Mouse (Mus musculus) thymus, adult 18-20 months (tissue): ENCODE data around the gene Dtnb.

Experiments
- DNase-seq, 2 experiments: peaks; one replicate each; pipeline ENCODE4 v3.0.0; 2022; ENCODE audit warnings: mixed read lengths in 2 of 2

The Dtnb gene

DNA sequence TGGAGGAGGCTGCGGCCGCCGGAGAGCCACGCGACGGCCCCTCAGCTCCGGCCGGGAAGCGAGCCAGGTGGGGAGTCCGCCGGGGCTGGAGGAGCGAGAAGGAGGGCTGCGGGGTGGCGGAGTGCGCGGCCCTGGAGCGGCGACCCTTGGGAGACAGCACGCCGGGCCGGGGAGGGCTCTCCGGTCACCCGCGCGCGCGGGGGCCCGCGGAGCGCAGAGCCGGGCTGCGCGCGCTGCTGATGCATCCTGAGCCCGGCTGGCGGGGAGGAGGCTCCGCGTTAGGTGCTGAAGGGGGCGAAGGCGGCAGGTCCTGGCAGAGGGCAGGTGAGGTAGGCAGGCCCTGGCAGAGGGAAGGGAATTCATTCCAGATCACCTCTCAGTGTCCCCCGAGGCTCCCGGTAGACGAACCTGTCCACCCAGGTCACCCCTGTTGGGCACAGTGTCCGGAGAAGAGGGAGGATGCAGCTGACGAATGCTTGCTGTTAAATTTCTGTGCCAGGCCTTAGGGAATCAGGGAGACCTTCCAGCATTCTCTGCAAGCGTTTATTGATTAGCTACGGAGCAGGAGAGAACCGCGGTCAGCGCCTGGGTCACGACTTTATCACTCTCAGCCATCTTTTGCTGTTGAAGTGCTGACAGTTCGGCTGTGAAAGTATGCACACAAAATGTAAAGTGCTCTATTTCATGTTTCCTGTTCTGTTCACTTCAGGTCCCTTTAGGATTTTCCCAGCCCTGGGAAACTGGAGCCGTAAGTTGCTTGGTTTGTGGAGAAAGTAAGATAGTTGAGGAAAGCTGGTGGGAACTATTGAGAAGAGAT is 608 bp downstream of the Dtnb start:
- DNase-seq = peak; percentile 50

DNA sequence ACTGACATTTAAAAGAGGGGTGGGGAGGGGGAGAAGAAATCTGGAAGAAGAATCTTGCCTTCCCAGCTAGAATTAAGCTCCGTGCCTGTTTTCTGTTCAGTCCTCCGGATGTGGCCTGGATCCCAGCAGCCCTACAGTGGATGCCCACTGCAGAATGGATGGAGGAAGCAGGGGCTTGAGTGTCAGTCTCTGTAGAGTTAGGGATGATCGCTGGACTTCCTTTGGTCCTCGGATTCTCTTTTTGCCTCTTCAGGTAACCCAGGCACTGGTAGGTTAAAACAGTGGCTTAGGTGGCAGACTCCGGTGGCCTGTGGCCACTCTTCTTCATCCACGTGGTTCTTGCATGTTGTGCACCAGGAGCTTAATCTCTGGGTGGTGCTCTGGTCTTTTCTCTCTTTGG is 1.2 kb downstream of the Dtnb start:
- DNase-seq = no peak

DNA sequence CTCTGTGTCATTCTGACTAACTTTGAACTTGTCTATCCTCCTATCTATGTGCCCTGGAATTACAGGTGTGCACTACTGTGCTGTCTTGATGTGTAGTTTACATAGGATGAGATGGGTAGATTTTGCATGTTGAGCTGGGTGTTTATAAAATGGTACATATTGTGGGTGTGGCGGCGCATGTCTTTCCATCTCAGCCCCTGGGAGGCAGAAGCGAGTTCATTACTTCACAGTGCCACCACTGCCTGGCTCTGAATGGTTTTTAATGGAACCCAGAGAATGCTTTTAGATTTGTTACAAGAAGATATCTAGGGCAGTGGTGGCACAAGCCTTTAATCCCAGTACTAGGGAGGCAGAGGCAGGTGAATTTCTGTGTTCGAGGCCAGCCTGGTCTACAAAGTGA is 2.5 kb downstream of the Dtnb start:
- DNase-seq = no peak

DNA sequence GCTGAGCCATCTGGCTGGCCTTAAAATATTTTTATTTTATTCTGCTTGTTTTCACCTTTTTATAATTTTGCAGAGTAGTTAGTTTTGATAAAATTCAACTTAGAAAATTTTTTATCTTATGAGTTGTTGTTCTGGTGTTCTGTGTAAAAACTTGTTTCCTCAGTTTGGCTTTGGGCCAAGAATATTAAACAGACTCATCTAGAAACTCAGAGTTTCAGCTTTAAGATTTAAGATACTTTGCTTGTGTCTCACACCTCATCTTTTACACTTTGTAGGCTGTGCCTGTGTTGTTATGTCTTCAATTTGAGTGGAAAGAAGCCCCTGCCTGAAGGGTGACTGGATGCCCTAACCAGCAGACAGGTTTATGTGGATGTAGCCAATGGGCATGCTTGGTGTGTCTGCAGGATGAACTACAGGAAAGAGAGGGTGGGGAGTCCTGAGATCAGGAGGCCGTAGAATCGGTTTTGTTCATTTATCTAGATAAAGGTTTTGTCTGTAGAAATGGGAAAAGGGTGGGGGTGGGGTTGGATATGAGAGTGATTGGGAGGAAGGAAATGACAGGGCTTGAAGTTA is 7.9 kb downstream of the Dtnb start:
- no peak for DNase-seq

DNA sequence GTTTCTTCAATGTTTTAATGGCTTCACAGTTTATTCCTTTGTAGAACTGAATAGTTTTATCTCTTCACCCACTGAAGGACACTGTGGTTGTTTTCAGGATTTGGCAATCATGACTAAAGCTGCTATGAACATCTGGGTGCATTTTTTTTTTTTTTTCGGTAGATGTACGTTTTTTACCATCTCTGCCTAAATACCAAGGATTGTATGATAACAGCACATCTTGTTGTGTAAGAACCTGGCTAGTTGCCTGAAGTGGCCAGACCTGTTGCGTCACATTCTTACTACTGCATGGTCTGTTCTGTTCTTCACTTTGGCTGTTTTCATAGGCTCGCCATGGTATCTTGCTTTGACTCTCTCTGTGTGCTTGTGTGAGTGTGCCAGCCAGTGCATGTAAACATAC is 10.4 kb downstream of the Dtnb start:
- DNase-seq = no peak

DNA sequence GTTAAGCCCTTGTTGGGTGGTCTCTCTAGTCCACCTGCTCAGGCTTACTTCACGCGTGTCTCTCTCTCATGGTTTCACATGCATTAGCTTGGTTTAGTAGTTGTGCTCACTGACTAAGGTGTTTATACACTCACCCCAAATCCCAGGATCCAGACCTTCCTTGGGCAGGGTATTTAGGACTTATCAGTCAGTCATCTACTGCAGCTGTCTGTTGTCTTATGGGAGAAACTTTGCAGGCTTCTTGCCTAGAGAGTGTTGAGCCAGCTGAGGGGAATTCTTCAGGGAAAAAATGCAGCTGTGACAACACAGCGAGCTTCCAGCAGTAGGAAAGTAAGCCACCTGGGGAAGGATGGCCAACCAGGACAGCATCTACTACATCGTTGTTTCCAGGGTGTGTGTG is 13.3 kb downstream of the Dtnb start:
- no peak for DNase-seq

DNA sequence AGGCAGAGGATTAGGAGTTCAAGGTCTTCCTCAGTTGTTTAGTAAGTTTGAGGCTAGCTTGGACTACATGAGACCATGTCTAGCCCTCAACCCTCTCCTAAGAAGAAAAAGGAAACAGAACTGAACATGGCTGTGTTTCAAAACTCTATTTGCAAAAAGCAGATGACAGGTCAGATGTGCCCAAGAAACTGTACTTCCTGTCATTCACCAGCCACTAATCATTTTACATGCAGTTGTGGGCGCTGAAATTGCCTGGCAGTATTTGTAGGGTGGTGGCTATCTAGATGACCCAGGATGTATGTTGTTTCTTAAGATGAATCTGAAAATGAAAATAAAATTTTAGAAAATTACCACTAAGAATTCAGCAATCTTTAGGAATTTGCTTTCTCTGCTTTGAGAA is 14.8 kb downstream of the Dtnb start:
- no peak for DNase-seq

DNA sequence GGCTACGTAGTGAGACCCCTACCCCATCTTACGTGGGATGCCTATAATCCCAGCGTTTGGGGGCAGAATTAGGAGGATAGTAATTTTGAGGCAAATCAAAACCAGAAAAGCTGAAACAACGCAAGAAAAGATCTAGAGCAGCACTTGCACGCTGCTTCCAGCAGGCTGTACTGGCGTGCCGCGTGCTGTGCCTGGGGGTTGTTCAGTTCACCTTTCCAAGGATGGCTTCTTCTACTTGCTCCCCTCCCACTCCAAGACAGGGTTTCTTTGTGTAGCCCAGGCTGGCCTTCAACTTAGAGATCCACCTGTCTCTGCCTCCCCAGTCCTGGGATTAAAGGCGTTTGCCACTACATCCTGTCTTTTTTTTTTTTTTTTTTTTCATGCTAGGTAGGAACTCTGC is 17.9 kb downstream of the Dtnb start:
- DNase-seq = no peak

DNA sequence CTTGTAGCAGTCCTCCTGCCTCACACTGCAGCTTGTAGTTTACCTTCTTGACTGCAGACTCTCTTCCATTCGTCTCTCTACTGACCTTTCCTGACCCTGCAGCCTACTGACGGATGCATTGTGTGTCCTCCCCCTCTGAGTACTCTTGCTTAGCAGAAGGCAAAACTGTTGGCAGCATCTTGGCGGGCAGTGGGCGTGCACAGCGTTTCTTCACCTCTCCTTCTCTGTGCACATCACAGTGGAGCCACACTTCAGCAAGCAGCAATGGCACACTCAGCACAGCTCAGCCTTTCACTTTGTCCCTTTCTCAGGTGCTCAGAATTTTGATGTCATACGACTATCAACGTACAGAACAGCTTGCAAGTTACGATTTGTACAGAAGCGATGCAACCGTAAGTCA is 19.4 kb downstream of the Dtnb start:
- DNase-seq = no peak

DNA sequence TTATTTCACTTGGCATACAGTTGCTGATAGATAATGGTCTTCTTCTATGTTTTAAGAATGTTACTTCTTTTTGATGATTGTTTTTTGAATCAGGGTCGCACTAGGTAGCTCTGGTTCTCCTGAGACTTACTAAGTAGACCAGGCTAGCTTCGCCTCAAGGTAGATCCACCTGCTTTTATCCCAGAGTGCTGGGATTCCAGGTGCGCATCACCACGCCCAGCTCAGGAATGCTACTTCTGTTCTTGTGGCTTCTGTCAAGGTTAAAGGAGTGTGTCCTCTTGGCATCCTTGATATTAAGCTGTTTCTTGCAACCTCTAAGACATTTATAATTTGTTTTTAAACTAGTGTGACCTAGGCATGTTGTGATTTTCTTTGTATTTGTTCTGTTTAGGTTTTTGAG is 30.6 kb downstream of the Dtnb start:
- no peak for DNase-seq

DNA sequence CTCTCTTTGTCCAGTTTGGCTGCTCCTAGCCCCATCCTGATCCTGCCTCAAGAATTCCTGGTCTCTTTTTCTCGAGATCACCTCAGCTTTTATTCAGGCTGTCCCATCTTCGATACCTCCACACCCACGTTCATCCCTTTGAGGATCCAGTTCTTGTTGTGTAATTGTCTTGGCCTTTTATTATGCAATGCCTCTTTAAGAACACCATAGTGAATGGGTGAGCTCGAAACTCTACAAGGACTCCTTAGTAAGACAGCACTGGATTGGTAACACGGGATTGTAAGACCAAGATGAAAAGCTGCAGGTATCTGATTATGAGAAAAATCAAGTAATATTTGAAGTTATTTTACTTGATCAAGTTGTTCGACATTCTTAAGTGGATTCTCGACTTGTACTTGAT is 34.0 kb downstream of the Dtnb start:
- no peak for DNase-seq

DNA sequence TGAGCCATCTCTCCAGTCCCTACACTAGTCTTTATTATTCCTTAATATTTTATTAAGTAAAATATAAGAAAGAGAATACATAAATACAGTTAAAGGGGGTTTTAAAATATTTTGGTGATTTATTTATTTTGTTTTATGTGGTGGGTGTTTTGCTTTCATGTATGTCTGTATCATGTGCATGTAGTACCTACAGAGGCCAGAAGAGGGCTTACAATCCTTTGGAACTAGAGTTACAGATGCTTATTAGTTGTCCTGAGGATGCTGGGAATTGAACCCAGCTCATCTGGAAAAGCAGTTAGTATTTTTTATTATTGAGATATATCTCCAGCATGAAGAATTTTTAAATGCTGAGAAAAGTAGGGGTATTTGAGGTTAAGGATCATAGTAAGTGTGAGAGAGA is 37.6 kb downstream of the Dtnb start:
- no peak for DNase-seq

DNA sequence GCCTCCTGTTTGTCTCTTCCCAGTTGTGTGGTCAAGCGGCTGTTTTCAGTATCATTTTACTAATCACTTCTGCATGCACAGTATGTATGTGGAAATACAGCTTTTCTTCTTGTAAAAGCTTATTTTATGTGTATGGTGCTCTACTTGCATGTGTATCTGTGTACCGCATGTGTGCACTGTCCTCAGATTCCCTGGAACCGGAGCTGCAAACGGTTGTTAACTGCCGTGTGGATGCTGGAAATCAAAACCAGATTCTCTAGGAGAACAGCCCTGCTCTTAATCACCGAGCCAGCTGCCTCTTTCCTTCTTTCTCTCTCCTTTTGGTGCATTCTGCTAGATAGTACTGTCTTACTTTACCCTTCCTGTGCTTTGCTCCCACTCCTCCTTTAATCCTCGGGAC is 39.7 kb downstream of the Dtnb start:
- DNase-seq = no peak

DNA sequence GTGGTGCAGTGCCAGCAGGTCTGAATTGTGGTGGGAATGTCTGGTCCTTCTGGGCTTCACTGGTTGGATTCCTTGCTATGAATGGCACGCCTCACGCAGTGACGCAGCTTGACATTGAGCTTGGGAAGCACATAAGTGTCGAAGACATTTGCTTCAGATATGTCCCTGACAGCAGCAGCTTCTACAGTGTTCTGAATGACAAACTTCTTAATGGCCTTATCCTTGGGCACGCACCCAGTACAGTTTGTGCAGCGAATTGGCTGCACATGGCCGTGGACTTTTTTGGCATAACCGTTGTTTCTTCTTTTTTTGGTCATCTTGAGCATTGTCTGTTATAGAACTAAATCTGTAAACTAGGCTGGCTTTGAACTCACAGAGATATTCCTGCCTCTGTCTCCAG is 42.9 kb downstream of the Dtnb start:
- no peak for DNase-seq

DNA sequence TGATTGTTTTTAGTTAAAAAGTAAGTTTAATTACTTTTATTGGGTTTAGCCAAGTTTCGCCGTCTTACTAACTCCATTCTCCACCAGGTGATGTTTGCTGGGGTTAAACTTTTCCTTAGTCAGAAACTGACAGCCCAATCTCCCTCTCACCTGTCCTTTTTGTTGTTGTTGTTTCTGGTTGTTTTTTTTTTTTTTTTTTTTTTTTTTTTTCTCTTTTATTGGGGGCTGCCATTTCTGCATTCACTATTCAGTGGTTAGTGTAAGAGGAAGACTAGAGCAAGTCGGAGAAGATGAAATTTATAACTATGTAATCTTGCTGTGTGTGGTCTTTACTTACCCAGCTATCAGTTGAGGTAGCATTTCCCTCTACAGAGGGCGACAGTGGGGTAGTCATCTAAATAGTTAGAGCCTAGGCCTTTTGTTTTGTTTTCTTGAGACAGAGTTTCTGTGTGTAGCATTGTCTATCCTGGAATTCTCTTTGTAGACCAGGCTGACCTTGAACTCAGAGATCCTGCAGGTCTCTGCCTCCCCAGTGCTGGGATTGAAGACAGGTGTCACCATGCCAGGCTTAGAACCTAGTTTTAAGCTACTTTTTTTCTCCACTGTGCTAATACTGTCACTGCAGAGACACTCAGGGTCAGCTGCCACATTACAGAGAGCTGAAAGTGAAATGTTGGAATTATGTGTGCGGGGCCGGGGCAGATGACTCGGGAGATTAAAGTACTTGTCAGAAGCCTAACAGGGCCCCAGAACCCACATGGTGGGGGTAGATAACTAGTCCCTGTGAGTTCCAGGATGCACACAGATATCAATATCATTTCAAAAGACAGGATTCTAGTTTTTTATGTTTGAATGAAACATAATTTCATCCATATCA is 46.2 kb downstream of the Dtnb start:
- no peak for DNase-seq

DNA sequence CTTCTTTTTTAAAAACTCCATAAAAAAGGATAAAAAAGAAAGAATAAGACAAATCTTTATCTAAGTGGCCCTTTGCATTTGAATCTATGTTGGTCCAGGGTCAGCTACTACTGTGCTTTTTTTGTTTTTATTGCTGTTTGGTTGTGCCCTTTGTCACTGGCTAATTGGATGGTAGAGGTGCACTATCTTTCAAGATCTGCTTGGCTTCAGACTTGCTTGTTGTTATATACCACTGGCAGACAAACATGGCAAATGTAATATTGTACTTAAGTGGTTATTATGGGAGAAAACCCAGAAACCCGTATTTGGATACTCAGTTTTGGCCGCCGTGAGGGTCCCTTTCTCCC is 46.8 kb downstream of the Dtnb start:
- DNase-seq = no peak

DNA sequence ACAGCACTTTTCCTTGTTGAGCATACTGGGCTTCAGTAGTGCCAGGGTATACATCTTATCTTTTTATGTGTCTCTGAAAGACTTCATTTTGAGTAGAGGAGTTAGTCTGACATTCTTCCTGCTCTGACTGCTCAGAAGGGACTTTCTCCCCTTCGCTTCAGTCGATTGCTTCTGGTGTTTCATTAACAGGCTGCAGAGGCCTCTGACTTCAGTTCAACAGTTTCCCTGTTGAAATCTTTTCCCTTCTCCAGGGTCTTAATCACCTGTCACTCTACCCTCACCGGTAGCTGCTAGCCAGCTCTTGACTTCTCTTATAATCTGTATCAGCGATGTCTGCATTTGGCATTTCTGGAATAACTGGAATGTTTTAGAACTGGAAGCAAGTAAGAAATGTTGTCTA is 54.7 kb downstream of the Dtnb start:
- no peak for DNase-seq

DNA sequence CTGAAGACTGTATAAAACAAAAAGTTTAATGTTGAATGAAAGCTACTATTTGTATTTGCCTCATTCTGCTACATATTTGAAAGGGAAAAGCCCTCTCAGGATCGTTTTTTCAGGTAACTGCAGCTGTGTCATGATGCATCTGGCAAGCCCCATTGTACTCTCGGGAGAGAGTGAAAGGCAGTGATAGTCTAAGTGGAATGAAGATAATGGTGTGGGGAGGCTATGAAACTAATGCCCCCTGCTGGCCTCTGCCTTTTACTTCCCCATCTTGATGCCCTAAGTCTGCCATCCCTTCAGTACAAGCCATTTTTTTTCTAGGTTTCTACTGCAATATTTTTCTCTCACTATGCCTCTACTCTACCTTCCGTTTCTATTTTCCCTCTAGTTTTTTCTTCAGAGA is 69.8 kb downstream of the Dtnb start:
- no peak for DNase-seq

DNA sequence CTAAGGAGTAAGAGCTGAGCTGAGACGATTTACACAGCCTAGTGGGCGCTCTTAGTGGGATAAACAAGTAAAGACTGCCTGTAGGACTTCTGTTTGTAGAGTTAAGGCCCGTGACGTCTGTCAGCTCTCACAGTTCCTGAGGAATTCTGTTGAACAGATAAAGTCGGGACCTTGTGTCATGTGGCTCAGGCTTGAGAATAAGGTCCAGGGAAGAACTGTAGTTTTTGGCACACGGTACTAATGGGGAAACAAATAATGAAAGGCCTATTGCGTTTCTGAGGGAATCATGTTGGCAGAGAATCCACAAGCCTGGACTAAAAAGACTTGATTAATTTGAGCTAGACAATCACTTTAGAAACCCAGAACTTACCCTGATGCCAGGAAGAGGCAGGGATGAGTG is 84.6 kb downstream of the Dtnb start:
- DNase-seq = no peak

DNA sequence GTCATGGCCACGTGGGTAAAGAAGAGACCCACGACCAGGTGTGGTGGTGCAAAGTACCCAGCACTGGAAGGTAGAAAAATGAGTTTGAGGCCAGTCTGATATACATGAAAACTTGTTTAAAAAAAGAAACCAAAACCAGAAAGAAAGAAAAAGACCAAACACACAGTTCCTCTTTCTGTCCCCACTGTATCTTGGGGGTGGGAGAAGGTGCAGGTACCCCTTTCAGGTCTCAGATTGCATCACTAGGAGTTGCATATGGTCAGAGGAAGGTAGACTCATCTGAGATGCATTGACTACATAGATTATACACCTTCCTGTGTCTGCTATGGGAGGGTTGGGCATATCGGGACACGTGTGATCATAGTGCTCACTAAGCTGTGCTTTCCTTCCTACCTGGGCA is 85.1 kb downstream of the Dtnb start:
- no peak for DNase-seq

DNA sequence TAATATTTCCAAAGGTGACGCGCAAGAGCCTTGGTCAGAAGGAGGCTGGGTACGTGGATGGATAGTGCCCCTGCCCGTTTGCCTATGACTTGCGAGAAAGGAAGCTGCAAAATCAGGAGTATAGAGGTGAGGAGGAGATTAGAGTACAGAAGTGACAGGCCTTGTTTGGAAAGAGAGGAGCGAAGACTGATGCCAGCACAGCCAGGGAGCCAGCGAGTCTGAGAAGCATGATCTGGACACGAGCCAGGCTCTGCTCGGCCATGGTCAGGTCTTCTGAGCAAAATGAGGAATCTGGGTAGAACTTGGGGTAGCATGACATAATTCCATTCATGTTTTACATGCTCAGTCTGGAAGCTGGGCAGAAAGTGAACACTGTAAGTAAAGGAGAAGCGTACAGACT is 85.6 kb downstream of the Dtnb start:
- DNase-seq = no peak

DNA sequence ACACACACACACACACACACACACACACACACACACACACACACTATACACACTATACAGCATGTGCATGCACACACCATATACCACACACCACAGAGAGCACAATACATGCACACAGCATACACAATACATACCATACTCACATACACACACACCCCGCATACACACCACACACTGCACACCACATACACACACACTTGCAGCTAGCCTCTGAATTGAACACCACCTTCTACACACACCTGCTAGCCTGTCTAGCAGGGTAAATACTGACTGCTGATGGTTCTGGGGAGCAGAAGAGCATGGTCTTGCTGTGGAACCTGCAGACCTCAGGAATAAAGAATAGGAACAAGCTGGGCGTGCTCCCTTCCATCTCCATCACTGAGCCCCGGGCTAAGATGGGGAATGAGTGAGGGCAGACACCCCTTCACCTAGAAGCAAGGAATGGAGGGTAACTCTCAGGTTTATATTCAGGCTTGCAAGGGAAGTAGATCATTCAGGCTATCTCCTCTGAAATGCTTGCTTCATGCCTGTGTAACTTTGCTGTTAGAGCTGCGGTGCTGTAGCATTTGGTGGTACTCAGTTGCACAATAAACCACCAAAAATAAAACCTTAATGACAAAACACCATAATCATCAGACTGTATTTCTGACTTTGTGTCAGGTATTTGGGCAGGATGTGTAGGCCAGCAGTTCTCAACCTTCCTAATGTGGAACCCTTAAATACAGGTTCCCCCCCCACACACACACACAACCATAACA is 87.6 kb downstream of the Dtnb start:
- no peak for DNase-seq

DNA sequence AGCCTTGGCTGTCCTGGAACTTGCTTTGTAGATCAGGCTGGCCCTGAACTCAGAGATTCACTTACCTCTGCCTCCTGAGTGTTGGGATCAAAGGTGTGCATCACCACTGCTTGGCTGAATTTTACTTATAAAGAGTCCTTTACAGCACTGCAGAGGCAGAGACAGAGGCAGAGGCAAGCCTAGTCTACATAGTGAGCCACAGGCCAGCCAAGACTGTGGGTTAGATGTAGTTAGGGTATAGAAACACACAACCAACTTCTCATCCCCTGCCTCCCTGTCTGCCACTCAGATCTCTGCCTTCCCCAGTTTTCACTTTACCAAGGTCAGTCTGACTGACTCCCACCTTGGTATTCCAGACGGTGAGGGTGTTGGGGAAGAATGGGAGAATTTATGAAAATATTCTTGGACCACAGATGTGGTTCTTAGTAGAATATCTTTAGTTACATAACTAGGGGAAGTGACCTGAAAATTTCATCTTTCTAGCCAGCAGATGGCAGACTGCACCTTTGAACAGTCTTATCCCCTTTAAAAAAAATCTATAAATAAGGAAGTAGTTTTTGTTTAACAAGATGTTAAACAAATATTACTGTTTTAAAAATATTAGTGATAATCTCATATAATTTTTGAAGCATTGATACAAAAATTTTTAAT is 88.9 kb downstream of the Dtnb start:
- DNase-seq = no peak
